Mouse (Mus musculus) hindbrain, embryonic 10.5 days (tissue): ENCODE measurements around the gene Hnrnpf. TPM values are rescaled to one million over a fixed set of nuclear protein-coding genes. Genes with fewer than 3 reads are reported as not detected.

Experiments
- DNase-seq: peaks from one replicate; pipeline ENCODE4 v3.0.0-alpha.2; 2017; ENCODE audit warnings: low spot score
- H3K27ac ChIP-seq: fragments of 300-500 bp; sonication (generic); 2 replicates; pipeline ENCODE4 v1.5.1; 2016; ENCODE audit warnings: mild to moderate bottlenecking, moderate library complexity
- H3K27me3 ChIP-seq: fragments of 300-500 bp; sonication (generic); 2 replicates; pipeline ENCODE4 v1.6.1; 2016; ENCODE audit warnings: mild to moderate bottlenecking; ENCODE audit not compliant: poor library complexity, insufficient read depth, severe bottlenecking
- H3K36me3 ChIP-seq: fragments of 300-500 bp; sonication (generic); 2 replicates; pipeline ENCODE4 v1.6.1; 2016; ENCODE audit warnings: mild to moderate bottlenecking, moderate library complexity
- H3K4me1 ChIP-seq: fragments of 300-500 bp; sonication (generic); replicated peaks from 2 replicates; pipeline ENCODE4 v1.6.1; 2016; ENCODE audit warnings: mild to moderate bottlenecking
- H3K4me3 ChIP-seq: fragments of 300-500 bp; sonication (generic); 2 replicates; pipeline ENCODE4 v1.5.1; 2016; ENCODE audit warnings: mild to moderate bottlenecking, moderate library complexity
- H3K9me3 ChIP-seq: fragments of 300-500 bp; sonication (generic); 2 replicates; pipeline ENCODE4 v1.6.1; 2016; ENCODE audit warnings: mild to moderate bottlenecking, moderate library complexity
- WGBS: fragments of 180-500 bp; shearing (Covaris S2); methylation state at CpG from one replicate; pipeline ENCODE4 v1.1.7; 2016; 5-methylcytosine and 5-hydroxymethylcytosine counted together
- polyA plus RNA-seq: library from polyadenylated mRNA; unstranded; fragments of >200 nt; fragmentation: Nextera tagmentation; extraction: Ambion mirVana; gene quantifications from 2 replicates; pipeline ENCODE4 v1.2.1, GENCODE M21; 2016

Gene Hnrnpf
- polyA plus RNA-seq, 1 experiment from 2014 or later, result 559 TPM

- WGBS, result under 1% methylated on average over 67 of the region's 67 CpGs
- peak; percentile 100 for DNase-seq
- peak overlapping the region; percentile 61 for H3K4me3 ChIP-seq
- peak overlapping the region; percentile 98 for H3K27ac ChIP-seq
- H3K27me3 ChIP-seq, result no peaks in the 10 kb centered on the region
- H3K36me3 ChIP-seq, result no peaks in the 10 kb centered on the region
- H3K9me3 ChIP-seq, result no peaks in the 10 kb centered on the region
- H3K4me1 ChIP-seq, result peaks cover 12% of the 10 kb centered on the region
Measured at GRCm38 (mm10) chr6:117879408-117880115, 20.6 kb upstream of the Hnrnpf start.

DNA sequence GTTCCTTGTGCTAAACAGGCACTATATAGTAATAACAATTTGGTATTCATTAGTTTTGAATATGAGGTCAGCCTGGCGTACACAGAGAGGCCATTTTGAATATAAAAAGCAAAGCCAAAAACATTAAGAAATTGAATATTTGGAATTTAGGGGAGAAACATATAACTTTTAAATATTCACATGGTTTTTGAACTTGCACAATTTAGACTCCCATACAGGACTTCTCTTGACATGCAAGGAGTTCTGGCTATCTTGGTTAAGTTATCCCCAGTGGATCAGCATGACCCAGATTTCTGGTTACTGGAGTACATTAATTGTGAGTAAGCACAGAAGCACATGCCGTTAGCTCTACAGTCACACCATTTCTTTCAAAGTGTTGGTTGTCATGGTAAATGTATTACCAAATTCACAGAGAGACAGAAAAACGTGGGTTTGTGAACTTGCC, 19.7 kb upstream of the Hnrnpf start:
- no peak for DNase-seq
- Histone ChIP-seq H3K4me1 (peaks cover 12% of the 10 kb centered on the region), H3K9me3 (no peaks in the 10 kb centered on the region), H3K4me3 (peak overlapping the region; percentile 61), H3K27me3 (no peaks in the 10 kb centered on the region), H3K27ac (peak overlapping the region; percentile 98), H3K36me3 (no peaks in the 10 kb centered on the region)
- WGBS, result 62% methylated on average over 3 of the region's 3 CpGs

- H3K4me1 ChIP-seq, result peaks cover 12% of the 10 kb centered on the region
- H3K36me3 ChIP-seq, result no peaks in the 10 kb centered on the region
- peak overlapping the region; percentile 98 for H3K27ac ChIP-seq
- no peaks in the 10 kb centered on the region for H3K27me3 ChIP-seq
- WGBS, result 46% methylated on average over 7 of the region's 7 CpGs
- H3K9me3 ChIP-seq, result no peaks in the 10 kb centered on the region
- H3K4me3 ChIP-seq, result peak overlapping the region; percentile 61; the same call in 1 of the 2 replicates
- DNase-seq, result peak; percentile 14
Measured at GRCm38 (mm10) chr6:117881229-117881628, 18.9 kb upstream of the Hnrnpf start.

DNA sequence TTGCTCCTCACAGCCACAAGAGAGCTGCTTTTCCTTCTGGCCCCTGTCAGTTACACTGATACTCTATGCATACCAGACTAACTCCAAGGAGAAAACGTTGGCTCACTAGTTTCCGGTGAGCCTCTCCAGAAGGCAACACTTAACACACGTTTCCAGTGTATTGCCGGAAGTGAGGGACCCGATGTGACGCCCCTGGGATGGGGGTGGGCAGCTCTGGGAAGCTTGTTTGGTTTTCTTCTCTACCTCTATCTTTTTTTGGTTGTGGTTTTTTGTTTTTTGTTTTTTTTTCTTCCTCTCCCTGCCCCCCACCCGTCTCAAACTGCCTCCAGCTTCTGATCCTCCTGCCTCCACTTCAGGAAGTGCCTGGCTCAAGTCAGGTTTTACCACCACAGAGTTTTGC, 18.1 kb upstream of the Hnrnpf start:
- Histone ChIP-seq H3K9me3 (no peaks in the 10 kb centered on the region), H3K27me3 (no peaks in the 10 kb centered on the region), H3K4me3 (no peak overlapping the region), H3K36me3 (no peaks in the 10 kb centered on the region), H3K27ac (no peak overlapping the region), H3K4me1 (peaks cover 12% of the 10 kb centered on the region)
- DNase-seq, result no peak
- 76% methylated on average over 7 of the region's 7 CpGs for WGBS

DNA sequence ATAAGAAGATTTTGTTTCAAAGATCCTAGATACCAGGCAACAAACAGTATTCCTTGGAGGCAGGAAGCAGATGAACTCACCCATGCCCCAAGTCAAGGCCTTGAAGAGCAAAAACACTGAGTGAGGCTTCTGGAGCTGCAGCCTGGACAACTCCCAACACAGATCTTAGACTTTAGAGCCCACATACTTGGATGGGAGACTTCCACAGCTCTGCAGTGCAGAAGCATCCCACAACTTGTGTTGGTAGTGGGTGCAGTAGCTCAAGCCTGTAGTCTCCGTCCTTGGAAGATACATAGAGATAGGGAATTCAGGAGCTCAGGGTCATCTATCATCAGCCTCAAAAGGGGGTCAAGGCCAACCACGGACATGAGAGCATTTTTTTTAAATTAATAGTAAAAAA, 14.2 kb upstream of the Hnrnpf start:
- H3K4me1 ChIP-seq, result peaks cover 4% of the 10 kb centered on the region
- WGBS, result 86% methylated on average over 2 of the region's 2 CpGs
- no peak for DNase-seq

GRCm38 (mm10) chr6:117888032-117888431, 12.1 kb upstream of the Hnrnpf start:
- H3K27ac ChIP-seq, result 0 out of 2 replicates have a peak overlapping the region, but pooled peaks have one; percentile 30

More for the DNA sequence above, 14.2 kb upstream of the Hnrnpf start:
- Histone ChIP-seq H3K27me3 (no peaks in the 10 kb centered on the region), H3K27ac (no peak overlapping the region), H3K36me3 (no peaks in the 10 kb centered on the region), H3K9me3 (no peaks in the 10 kb centered on the region), H3K4me3 (no peak overlapping the region)

DNA sequence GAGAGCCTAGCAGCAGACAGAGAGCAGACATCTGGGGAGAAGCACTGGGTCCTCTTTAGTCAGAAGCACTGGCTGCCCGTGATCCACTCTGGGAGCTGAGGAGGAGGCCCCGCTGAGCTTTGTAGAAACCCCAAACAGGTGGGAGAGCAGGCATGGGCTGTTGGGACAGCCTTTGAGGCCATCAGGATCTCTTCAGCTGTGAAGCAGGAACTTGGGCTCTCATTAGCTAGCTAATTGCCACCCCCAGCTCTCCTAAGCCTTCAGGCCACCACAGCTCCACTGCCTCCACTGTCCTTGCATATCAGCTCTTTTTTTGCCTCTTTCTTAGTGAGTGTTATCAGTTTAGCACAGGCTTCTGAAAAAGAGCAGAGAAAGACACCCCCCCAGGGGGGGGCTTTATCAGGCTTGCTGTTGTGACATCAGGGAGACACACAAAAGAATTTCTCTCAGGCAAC, 11.5 kb upstream of the Hnrnpf start:
- no peaks in the 10 kb centered on the region for H3K27me3 ChIP-seq
- no peak overlapping the region for H3K4me3 ChIP-seq
- peak overlapping the region; percentile 68 for H3K27ac ChIP-seq
- 0 out of 2 replicates have a peak, but pooled peaks cover 5% of the 10 kb centered on the region for H3K4me1 ChIP-seq
- no peaks in the 10 kb centered on the region for H3K9me3 ChIP-seq
- 57% methylated on average over 2 of the region's 2 CpGs for WGBS
- H3K36me3 ChIP-seq, result no peaks in the 10 kb centered on the region
- DNase-seq, result no peak

More at GRCm38 (mm10) chr6:117888032-117888431, 12.1 kb upstream of the Hnrnpf start:
- 55% methylated on average over 1 of the region's 1 CpGs for WGBS
- no peak for DNase-seq
- Histone ChIP-seq H3K4me3 (no peak overlapping the region), H3K36me3 (no peaks in the 10 kb centered on the region), H3K4me1 (0 out of 2 replicates have a peak, but pooled peaks cover 5% of the 10 kb centered on the region), H3K9me3 (no peaks in the 10 kb centered on the region), H3K27me3 (no peaks in the 10 kb centered on the region)

DNA sequence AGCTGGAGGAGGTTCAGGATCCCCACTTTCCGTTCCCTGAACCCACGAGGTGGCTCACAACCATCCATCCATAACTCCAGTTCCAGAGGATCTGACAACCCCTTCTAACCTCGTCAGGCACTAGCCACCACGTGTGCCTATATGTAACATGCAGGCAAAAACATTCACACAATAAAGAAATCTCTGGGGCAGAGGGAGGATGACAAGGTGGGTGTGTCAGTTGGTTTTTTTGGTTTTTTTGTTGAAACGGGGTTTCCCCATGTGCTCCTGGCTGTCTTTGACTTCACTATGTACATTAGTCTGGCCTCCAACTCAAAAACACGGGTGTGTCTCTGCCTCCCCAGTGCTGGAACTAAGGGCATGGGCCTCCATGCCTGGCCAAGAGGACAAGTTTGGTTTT, 9.9 kb upstream of the Hnrnpf start:
- no peak for DNase-seq
- H3K27me3 ChIP-seq, result no peaks in the 10 kb centered on the region
- no peaks in the 10 kb centered on the region for H3K36me3 ChIP-seq
- H3K4me1 ChIP-seq, result 0 out of 2 replicates have a peak, but pooled peaks cover 5% of the 10 kb centered on the region
- H3K4me3 ChIP-seq, result no peak overlapping the region
- no peak overlapping the region for H3K27ac ChIP-seq
- no peaks in the 10 kb centered on the region for H3K9me3 ChIP-seq
- 85% methylated on average over 6 of the region's 6 CpGs for WGBS

DNA sequence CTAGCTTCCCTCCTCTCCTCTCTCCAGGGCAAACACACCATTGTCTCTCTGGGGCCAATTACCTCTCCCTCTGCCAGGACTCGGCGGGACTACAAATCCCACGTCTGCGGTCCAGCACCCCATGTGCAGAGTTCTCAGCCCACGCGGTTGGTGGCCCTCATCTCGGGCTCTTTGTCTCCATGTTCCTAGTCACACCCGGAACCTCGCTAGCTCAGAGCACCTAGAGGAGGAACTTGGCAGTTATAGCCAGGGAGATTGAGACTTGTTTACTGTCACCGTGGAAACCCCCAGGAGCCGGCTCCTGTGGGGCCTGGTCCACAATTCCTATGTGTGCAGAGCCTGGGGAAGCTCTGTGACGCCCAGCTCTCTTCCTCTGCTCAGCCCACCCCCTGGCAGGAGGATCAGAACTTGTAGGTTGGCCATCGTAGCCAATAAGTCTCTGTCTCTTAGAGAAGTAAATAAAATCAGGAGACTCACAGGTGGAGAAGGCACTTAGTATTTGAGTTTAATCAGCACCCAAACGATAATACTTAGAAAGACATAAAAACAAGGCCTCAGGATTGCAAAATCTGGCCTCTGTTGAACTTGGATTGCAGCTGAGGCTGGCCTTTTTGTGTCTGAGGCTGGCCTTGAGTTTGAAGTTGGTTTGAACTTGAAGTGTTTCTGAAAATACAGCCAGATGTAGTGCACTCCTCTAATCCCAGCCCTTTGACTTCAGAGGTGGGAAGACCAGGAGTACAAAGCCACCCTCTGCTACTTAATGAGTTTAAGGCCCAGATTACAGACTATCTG, 8.6 kb upstream of the Hnrnpf start:
- Histone ChIP-seq H3K27ac (no peak overlapping the region), H3K4me3 (no peak overlapping the region), H3K9me3 (no peaks in the 10 kb centered on the region), H3K4me1 (0 out of 2 replicates have a peak, but pooled peaks cover 5% of the 10 kb centered on the region), H3K27me3 (no peaks in the 10 kb centered on the region), H3K36me3 (no peaks in the 10 kb centered on the region)
- no peak for DNase-seq
- 67% methylated on average over 14 of the region's 14 CpGs for WGBS

DNA sequence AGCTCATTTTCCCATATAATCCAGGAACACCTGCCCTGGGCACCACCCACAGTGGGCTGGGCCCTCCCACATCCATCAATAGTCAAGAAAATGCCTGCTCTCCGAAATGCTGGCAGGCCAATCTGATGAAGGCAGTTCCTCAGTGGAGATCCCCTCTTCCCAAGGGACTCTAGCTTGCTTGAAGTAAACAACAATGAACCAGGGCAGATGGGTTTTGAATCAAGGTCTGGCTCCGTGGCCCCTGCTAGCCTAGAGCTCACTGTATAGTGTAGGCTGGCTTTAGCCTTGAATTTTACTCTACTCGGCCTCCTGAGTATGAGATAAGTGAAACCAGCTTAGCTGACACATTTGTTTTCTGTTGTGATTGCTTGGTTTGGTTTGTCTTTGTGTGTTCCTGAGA, 7.7 kb upstream of the Hnrnpf start:
- Histone ChIP-seq H3K27ac (no peak overlapping the region), H3K9me3 (no peaks in the 10 kb centered on the region), H3K36me3 (no peaks in the 10 kb centered on the region), H3K4me1 (0 out of 2 replicates have a peak, but pooled peaks cover 5% of the 10 kb centered on the region), H3K27me3 (no peaks in the 10 kb centered on the region), H3K4me3 (no peak overlapping the region)
- 65% methylated on average over 3 of the region's 3 CpGs for WGBS
- DNase-seq, result no peak

DNA sequence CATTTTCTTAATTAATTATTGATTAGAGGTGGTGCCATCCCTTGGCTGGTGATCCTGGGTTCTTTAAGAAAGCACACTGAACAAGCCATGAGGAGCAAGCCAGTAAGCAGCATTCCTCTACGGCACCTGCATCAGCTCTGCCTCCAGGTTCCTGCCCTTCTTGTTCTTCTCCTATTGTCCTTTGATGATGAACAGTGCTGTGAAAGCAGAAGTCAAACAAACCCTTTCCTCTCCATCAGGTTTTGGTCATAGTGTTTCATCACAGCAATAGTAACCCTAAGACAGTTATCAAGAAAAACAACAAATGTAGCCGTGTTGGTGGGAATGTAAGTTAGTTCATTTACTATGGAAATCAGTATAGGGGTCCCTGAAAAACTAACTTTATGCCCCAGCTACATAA, 6.7 kb upstream of the Hnrnpf start:
- no peaks in the 10 kb centered on the region for H3K9me3 ChIP-seq
- no peaks in the 10 kb centered on the region for H3K36me3 ChIP-seq
- H3K27ac ChIP-seq, result no peak overlapping the region
- 94% methylated on average over 2 of the region's 2 CpGs for WGBS
- no peak overlapping the region for H3K4me3 ChIP-seq
- H3K4me1 ChIP-seq, result 0 out of 2 replicates have a peak, but pooled peaks cover 5% of the 10 kb centered on the region
- DNase-seq, result no peak
- no peaks in the 10 kb centered on the region for H3K27me3 ChIP-seq

GRCm38 (mm10) chr6:117897800-117898199, 2.3 kb upstream of the Hnrnpf start:
- H3K9me3 ChIP-seq, result no peaks in the 10 kb centered on the region
- H3K4me3 ChIP-seq, result no peak overlapping the region
- 90% methylated on average over 5 of the region's 5 CpGs for WGBS
- H3K27ac ChIP-seq, result no peak overlapping the region
- H3K4me1 ChIP-seq, result no peaks in the 10 kb centered on the region
- no peaks in the 10 kb centered on the region for H3K27me3 ChIP-seq
- no peaks in the 10 kb centered on the region for H3K36me3 ChIP-seq
- no peak for DNase-seq
